Mouse (Mus musculus) thymus, adult 2 months (tissue): ENCODE measurements at regions not wholly inside any gene's neighbourhood (a gene's known extent, or its start where the extent isn't known, plus 50 kb on each side); places are given as distances from the start of the nearest gene placed in this dataset.

Source experiments
- CTCF ChIP-seq: fragments of 200-500 bp; IDR thresholded peaks from 2 replicates; pipeline ENCODE4 v1.5.1; 2012; ENCODE audit warnings: mild to moderate bottlenecking, control low read depth, low read length, moderate library complexity, borderline replicate concordance; ENCODE audit not compliant: control insufficient read depth, poor library complexity, insufficient read depth; ENCODE audit errors: extremely low read depth
- POLR2A ChIP-seq: fragments of 200-500 bp; IDR thresholded peaks from 2 replicates; pipeline ENCODE4 v1.6.1; 2012; ENCODE audit warnings: mild to moderate bottlenecking, low read length, control low read depth, moderate library complexity; ENCODE audit not compliant: control insufficient read depth, poor library complexity, insufficient read depth; ENCODE audit errors: extremely low read depth

GRCm38 (mm10) chr13:112237377-112237776, 50.9 kb upstream of the Ankrd55 start:
- TF ChIP-seq CTCF (no peak), POLR2A (no peak)
